ENCODE assay signal across 16 mouse cellular contexts in genomic region chr6:45938263-45938662, GRCm38 (mm10).
"Had no signal": no experiment of that assay in that cellular context is flagged by ENCODE, and none has a peak within 500 bp of the region (broad histone marks: within the 10 kb centered on the region; RNA-seq: fewer than 3 reads in every experiment).

No protein-coding gene starts in this region.

- ATAC-seq: liver, embryonic 12.5 days; liver, postnatal 0 days; lung, postnatal 0 days; midbrain, embryonic 13.5 days; midbrain, embryonic 15.5 days; midbrain, embryonic 16.5 days had no signal

- DNase-seq: left cerebral cortex, postnatal 4 days; liver; liver, embryonic 13.5 days; liver, postnatal 0 days; lung, adult 18-20 months; lung, adult 2 months; lung, postnatal 10 days; lung, postnatal 14 days; lung, postnatal 36 days; lung, postnatal 4 days; midbrain, embryonic 14.5 days had no signal
